Mouse (Mus musculus) kidney, embryonic 15.5 days (tissue): ENCODE measurements around the gene Gjb1. TPM values are rescaled to one million over a fixed set of nuclear protein-coding genes. Genes with fewer than 3 reads are reported as not detected.
"Not testable (repeated sequence)": the region's sequence is repeated elsewhere in the genome, so short reads cannot be mapped to it uniquely, and the experiment has no call there.

Experiments used
- ATAC-seq: fragments of 200-750 bp; cut with Nextera tagmentation; replicated peaks from 2 replicates; pipeline ENCODE4 v1.8.0; 2017; ENCODE audit warnings: moderate TSS enrichment; ENCODE audit not compliant: low FRiP score
- H3K27ac ChIP-seq: fragments of 300-500 bp; sonication (generic); 2 replicates; pipeline ENCODE4 v1.5.1; 2015; ENCODE audit warnings: mild to moderate bottlenecking, inconsistent platforms
- H3K27me3 ChIP-seq: fragments of 300-500 bp; sonication (generic); 2 replicates; pipeline ENCODE4 v1.6.1; 2015; ENCODE audit warnings: inconsistent platforms
- H3K36me3 ChIP-seq: fragments of 300-500 bp; sonication (generic); 2 replicates; pipeline ENCODE4 v1.6.1; 2015; ENCODE audit warnings: inconsistent platforms
- H3K4me1 ChIP-seq: fragments of 300-500 bp; sonication (generic); 2 replicates; pipeline ENCODE4 v1.6.1; 2015; ENCODE audit warnings: inconsistent platforms
- H3K4me2 ChIP-seq: fragments of 300-500 bp; sonication (generic); 2 replicates; pipeline ENCODE4 v1.6.1; 2015; ENCODE audit warnings: moderate library complexity, mild to moderate bottlenecking, inconsistent platforms
- H3K4me3 ChIP-seq: fragments of 300-500 bp; sonication (generic); replicated peaks from 2 replicates; pipeline ENCODE4 v1.5.1; 2015; ENCODE audit warnings: mild to moderate bottlenecking, inconsistent platforms
- H3K9ac ChIP-seq: fragments of 300-500 bp; sonication (generic); 2 replicates; pipeline ENCODE4 v1.6.1; 2015; ENCODE audit warnings: mild to moderate bottlenecking, inconsistent platforms
- H3K9me3 ChIP-seq: fragments of 300-500 bp; sonication (generic); replicated peaks from 2 replicates; pipeline ENCODE4 v1.6.1; 2016; ENCODE audit warnings: inconsistent platforms
- WGBS: fragments of 180-500 bp; shearing (Covaris S2); methylation state at CpG from one replicate; pipeline ENCODE4 v1.1.7; 2015; ENCODE audit warnings: mixed read lengths; 5-methylcytosine and 5-hydroxymethylcytosine counted together
- polyA plus RNA-seq: library from polyadenylated mRNA; unstranded; fragments of >200 nt; fragmentation: Nextera tagmentation; extraction: Ambion mirVana; gene quantifications from 2 replicates; pipeline ENCODE4 v1.2.1, GENCODE M21; 2015

Gjb1 gene
- 20.0 and 21.4 TPM in 2 replicates for polyA plus RNA-seq

GRCm38 (mm10) chrX:101376190-101376968 lies at the start of gene Gjb1:
Gjb1 (plus strand) TSS chrX:101376378.
- Histone ChIP-seq H3K36me3 (no peaks in the 10 kb centered on the region), H3K27ac (peak within 1 kb of the TSS; percentile 71), H3K9me3 (no peaks in the 10 kb centered on the region), H3K4me2 (0 out of 2 replicates have a peak within 1 kb of the TSS, but pooled peaks have one; percentile 21), H3K4me3 (0 out of 2 replicates have a peak within 1 kb of the TSS, but pooled peaks have one; percentile 2), H3K4me1 (0 out of 2 replicates have a peak, but pooled peaks cover 5% of the 10 kb centered on the region), H3K9ac (no peak within 1 kb of the TSS), H3K27me3 (peaks cover 53% of the 10 kb centered on the region)
- peak; percentile 26; the same call in 1 of the 2 replicates for ATAC-seq
- WGBS = 61% methylated on average over 7 of the region's 7 CpGs

GRCm38 (mm10) chrX:101329372-101330028 lies 46.7 kb upstream of the Gjb1 start:
- no peaks in the 10 kb centered on the region for H3K9me3 ChIP-seq
- H3K36me3 ChIP-seq = no peaks in the 10 kb centered on the region
- peaks cover 3% of the 10 kb centered on the region; the same call in 1 of the 2 replicates for H3K27me3 ChIP-seq
- ATAC-seq = no peak
- H3K27ac ChIP-seq = peak overlapping the region; percentile 76
- WGBS = 24% methylated on average over 9 of the region's 10 CpGs
- peak overlapping the region; percentile 16; the same call in 1 of the 2 replicates for H3K4me2 ChIP-seq
- no peak overlapping the region for H3K9ac ChIP-seq
- H3K4me3 ChIP-seq = no peak overlapping the region
- 0 out of 2 replicates have a peak, but pooled peaks cover 7% of the 10 kb centered on the region for H3K4me1 ChIP-seq

GRCm38 (mm10) chrX:101332031-101332374 lies 44.2 kb upstream of the Gjb1 start:
- WGBS = 39% methylated on average over 9 of the region's 9 CpGs
- Histone ChIP-seq H3K4me1 (0 out of 2 replicates have a peak, but pooled peaks cover 7% of the 10 kb centered on the region), H3K9me3 (no peaks in the 10 kb centered on the region), H3K27ac (peak overlapping the region; percentile 90), H3K4me2 (peak overlapping the region; percentile 49), H3K4me3 (peak overlapping the region; percentile 43), H3K36me3 (no peaks in the 10 kb centered on the region), H3K9ac (0 out of 2 replicates have a peak overlapping the region, but pooled peaks have one; percentile 18), H3K27me3 (no peaks in the 10 kb centered on the region; the same call in 1 of the 2 replicates)
- peak; percentile 21 for ATAC-seq

DNA sequence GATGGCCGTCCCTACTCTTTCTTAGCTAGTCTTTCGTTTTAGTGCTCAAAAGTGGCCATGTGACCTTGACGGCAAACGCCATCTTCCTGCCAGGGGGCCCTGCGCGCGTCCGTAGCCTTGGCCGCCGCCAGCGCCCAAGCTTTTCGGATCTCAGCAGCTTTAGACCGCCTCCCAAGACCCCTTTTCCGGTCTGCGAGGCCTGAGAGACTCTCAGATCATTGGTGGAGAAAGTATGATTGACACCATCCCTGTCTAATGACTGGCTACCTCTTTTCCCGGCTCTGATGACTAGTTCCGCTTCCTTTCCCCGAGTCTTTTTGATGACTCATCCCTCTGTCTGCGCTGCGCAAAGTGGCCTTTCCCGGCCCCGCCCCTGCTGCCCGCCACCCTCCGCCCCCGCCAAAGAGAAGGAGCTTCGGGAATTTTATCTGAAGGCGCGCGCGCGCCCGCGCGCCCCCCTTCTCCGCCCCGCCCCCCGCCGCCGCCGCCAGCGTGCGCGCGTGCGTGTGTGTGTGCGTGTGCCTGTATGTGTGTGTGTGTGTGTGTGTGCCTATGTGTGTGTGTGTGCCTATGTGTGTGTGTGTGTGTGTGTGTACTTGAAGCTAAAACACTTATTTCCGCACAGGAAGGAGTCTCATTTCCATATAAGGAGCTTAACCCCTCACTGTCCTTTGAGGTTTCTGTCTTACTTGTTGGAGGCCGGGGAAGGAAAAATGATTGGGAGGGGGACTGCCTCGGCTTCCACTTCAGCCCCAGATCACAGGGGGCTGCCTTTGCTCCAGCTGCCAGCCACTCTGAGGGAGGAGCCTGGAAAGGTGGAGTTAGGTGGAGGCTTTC lies 43.6 kb upstream of the Gjb1 start:
- 0 out of 2 replicates have a peak overlapping the region, but pooled peaks have one; percentile 18 for H3K9ac ChIP-seq
- peak; percentile 97 for ATAC-seq
- H3K9me3 ChIP-seq = no peaks in the 10 kb centered on the region
- H3K27ac ChIP-seq = peak overlapping the region; percentile 90
- no peaks in the 10 kb centered on the region for H3K36me3 ChIP-seq
- no peaks in the 10 kb centered on the region for H3K27me3 ChIP-seq
- WGBS = 13% methylated on average over 43 of the region's 49 CpGs
- H3K4me1 ChIP-seq = 0 out of 2 replicates have a peak, but pooled peaks cover 7% of the 10 kb centered on the region
- peak overlapping the region; percentile 57 for H3K4me2 ChIP-seq
- H3K4me3 ChIP-seq = peak overlapping the region; percentile 43

GRCm38 (mm10) chrX:101334606-101335005 lies 41.6 kb upstream of the Gjb1 start:
- H3K27ac ChIP-seq = no peak overlapping the region
- WGBS = 88% methylated on average over 5 of the region's 5 CpGs
- no peak overlapping the region for H3K4me3 ChIP-seq
- no peak overlapping the region for H3K4me2 ChIP-seq
- no peak overlapping the region for H3K9ac ChIP-seq
- H3K36me3 ChIP-seq = no peaks in the 10 kb centered on the region
- 0 out of 2 replicates have a peak, but pooled peaks cover 4% of the 10 kb centered on the region for H3K4me1 ChIP-seq
- no peak for ATAC-seq
- H3K27me3 ChIP-seq = no peaks in the 10 kb centered on the region
- H3K9me3 ChIP-seq = no peaks in the 10 kb centered on the region

GRCm38 (mm10) chrX:101338666-101339065 lies 37.5 kb upstream of the Gjb1 start:
- Histone ChIP-seq H3K4me3 (no peak overlapping the region), H3K9ac (no peak overlapping the region), H3K36me3 (no peaks in the 10 kb centered on the region), H3K27ac (no peak overlapping the region), H3K4me2 (no peak overlapping the region), H3K27me3 (no peaks in the 10 kb centered on the region), H3K9me3 (no peaks in the 10 kb centered on the region), H3K4me1 (no peaks in the 10 kb centered on the region)
- ATAC-seq = no peak
- 50% methylated on average over 4 of the region's 4 CpGs for WGBS

- H3K4me2 ChIP-seq, H3K27ac ChIP-seq, H3K9ac ChIP-seq, ATAC-seq, H3K36me3 ChIP-seq, H3K4me3 ChIP-seq, H3K4me1 ChIP-seq, H3K9me3 ChIP-seq: not testable (repeated sequence)
- H3K27me3 ChIP-seq = peaks cover 20% of the 10 kb centered on the region
- 83% methylated on average over 2 of the region's 2 CpGs for WGBS
Measured at GRCm38 (mm10) chrX:101342837-101343236, 33.3 kb upstream of the Gjb1 start.

DNA sequence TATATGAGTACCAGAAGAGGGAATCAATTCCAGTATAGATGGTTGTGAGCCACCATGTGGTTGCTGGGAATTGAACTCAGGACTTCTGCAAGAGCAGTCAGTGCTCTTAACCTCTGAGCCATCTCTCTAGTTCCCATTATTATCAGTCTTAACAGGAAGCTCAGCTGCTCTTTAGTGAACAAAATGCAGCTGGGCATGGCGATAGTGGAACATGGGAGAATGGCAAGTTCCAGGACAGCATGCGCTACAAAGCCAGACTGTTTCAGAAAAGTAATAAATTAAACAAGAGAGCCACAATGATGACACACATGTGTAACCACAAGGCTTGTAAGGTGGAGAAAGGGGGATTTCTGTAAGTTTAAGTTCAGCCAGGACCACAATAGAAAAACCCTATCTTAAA lies 30.7 kb upstream of the Gjb1 start:
- H3K27ac ChIP-seq = no peak overlapping the region
- H3K4me1 ChIP-seq = no peaks in the 10 kb centered on the region
- peaks cover 20% of the 10 kb centered on the region for H3K27me3 ChIP-seq
- H3K4me3 ChIP-seq = no peak overlapping the region
- no peaks in the 10 kb centered on the region for H3K9me3 ChIP-seq
- H3K4me2 ChIP-seq = no peak overlapping the region
- no peaks in the 10 kb centered on the region for H3K36me3 ChIP-seq
- no peak overlapping the region for H3K9ac ChIP-seq
- 92% methylated on average over 2 of the region's 2 CpGs for WGBS
- ATAC-seq = no peak

DNA sequence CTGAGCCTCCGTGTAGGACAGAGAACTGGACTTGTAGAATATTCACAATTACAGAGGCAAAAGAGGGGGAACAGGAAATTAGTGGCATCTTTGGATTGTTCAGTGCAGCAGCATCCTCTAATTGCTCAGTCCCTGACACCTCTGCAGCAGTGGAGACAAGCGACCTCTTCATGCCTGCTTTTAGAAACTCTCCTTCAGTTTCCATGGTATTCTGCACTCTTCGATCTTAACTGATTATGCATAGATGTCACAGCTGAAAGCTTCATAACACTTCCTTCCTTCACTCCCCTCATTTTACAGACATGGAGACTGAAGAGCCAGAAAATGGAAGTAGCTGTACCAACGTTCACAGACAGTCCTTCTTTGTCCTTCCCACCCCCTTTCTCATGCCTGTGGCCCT lies 29.7 kb upstream of the Gjb1 start:
- H3K4me3 ChIP-seq = no peak overlapping the region
- H3K9ac ChIP-seq = no peak overlapping the region
- H3K4me1 ChIP-seq = no peaks in the 10 kb centered on the region
- no peaks in the 10 kb centered on the region for H3K36me3 ChIP-seq
- no peaks in the 10 kb centered on the region for H3K9me3 ChIP-seq
- peaks cover 20% of the 10 kb centered on the region for H3K27me3 ChIP-seq
- H3K27ac ChIP-seq = no peak overlapping the region
- WGBS = 56% methylated on average over 4 of the region's 4 CpGs
- no peak for ATAC-seq
- H3K4me2 ChIP-seq = no peak overlapping the region

DNA sequence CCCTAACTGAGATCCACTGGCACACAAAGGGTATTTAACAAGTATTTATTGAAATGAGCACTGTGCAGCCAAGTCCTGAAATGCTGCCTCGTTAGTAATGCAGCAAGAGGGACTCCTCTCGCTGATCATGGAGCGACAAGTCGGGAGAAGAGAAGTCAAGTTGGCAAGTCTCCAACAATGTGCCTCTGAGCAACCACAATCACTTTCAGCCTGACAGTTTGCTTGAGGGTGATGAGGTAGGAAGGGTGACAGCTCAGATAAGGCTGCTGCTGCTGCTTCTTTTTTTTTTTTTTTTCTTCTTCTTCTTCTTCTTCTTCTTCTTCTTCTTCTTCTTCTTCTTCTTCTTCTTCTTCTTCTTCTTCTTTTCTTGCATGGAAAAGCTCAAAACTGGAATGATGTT lies 25.0 kb upstream of the Gjb1 start:
- Histone ChIP-seq H3K27ac (no peak overlapping the region), H3K9me3 (no peaks in the 10 kb centered on the region), H3K36me3 (no peaks in the 10 kb centered on the region), H3K27me3 (peaks cover 16% of the 10 kb centered on the region), H3K4me3 (no peak overlapping the region), H3K4me1 (no peaks in the 10 kb centered on the region), H3K4me2 (no peak overlapping the region), H3K9ac (no peak overlapping the region)
- WGBS = 46% methylated on average over 4 of the region's 4 CpGs
- no peak for ATAC-seq

DNA sequence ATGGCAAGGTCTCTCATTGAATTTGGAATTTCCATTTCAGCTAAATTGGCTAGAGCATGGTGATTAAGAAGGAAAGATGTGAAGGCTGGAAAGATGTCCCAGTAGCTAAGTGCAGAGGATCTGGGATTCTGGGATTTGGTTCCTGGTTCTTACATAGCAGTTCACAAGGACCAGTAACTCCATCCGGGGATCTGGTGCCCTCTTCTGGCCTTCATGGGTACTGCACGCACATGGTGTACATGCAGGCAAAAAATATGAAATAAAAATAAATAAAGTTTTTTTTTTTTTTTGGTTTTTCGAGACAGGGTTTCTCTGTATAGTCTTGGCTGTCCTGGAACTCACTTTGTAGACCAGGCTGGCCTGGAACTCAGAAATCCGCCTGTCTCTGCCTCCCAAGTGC lies 17.3 kb upstream of the Gjb1 start:
- not testable (repeated sequence) for H3K36me3 ChIP-seq, H3K9ac ChIP-seq, H3K9me3 ChIP-seq, H3K4me3 ChIP-seq, H3K27ac ChIP-seq, H3K4me2 ChIP-seq, H3K27me3 ChIP-seq, ATAC-seq, H3K4me1 ChIP-seq
- 65% methylated on average over 4 of the region's 4 CpGs for WGBS
